Mouse (Mus musculus) limb, embryonic 11.5 days (tissue): ENCODE results near the gene B4galt3. TPM values are rescaled to one million over a fixed set of nuclear protein-coding genes. Genes with fewer than 3 reads are reported as not detected.

Experiments used
- ATAC-seq: fragments of 200-750 bp; cut with Nextera tagmentation; 2 replicates; pipeline ENCODE4 v1.8.0; 2017; ENCODE audit warnings: low read depth; ENCODE audit not compliant: insufficient number of reproducible peaks, low FRiP score, low TSS enrichment
- DNase-seq: peaks from one replicate; pipeline ENCODE4 v3.0.0-alpha.2; 2015; ENCODE audit warnings: low spot score
- H3K27ac ChIP-seq: fragments of 300-500 bp; sonication (generic); replicated peaks from 2 replicates; pipeline ENCODE4 v1.5.1; 2014; ENCODE audit warnings: low read depth, mild to moderate bottlenecking, low read length
- H3K27me3 ChIP-seq: fragments of 300-500 bp; sonication (generic); 2 replicates; pipeline ENCODE4 v1.6.1; 2014; ENCODE audit warnings: mild to moderate bottlenecking, low read length, mixed read lengths; ENCODE audit not compliant: control insufficient read depth, insufficient read depth
- H3K36me3 ChIP-seq: fragments of 300-500 bp; sonication (generic); 2 replicates; pipeline ENCODE4 v1.6.1; 2014; ENCODE audit warnings: mild to moderate bottlenecking, low read length, moderate library complexity, mixed read lengths; ENCODE audit not compliant: control insufficient read depth, insufficient read depth
- H3K4me1 ChIP-seq: fragments of 300-500 bp; sonication (generic); 2 replicates; pipeline ENCODE4 v1.6.1; 2014; ENCODE audit warnings: low read length, mixed read lengths; ENCODE audit not compliant: control insufficient read depth, insufficient read depth
- H3K4me2 ChIP-seq: fragments of 300-500 bp; sonication (generic); 2 replicates; pipeline ENCODE4 v1.6.1; 2014; ENCODE audit warnings: low read depth, mild to moderate bottlenecking, moderate library complexity; ENCODE audit not compliant: severe bottlenecking
- H3K4me3 ChIP-seq: fragments of 300-500 bp; sonication (generic); 2 replicates; pipeline ENCODE4 v1.5.1; 2014; ENCODE audit warnings: low read depth, low read length
- H3K9ac ChIP-seq: fragments of 300-500 bp; sonication (generic); 2 replicates; pipeline ENCODE4 v1.6.1; 2014; ENCODE audit warnings: mild to moderate bottlenecking, low read length
- H3K9me3 ChIP-seq: fragments of 300-500 bp; sonication (generic); 2 replicates; pipeline ENCODE4 v1.6.1; 2016; ENCODE audit warnings: low read length; ENCODE audit not compliant: control insufficient read depth
- WGBS: fragments of 180-500 bp; shearing (Covaris S2); extraction: QIAGEN DNeasy Blood & Tissue Kit; methylation state at CpG from one replicate; pipeline ENCODE4 v1.1.7; 2014; 5-methylcytosine and 5-hydroxymethylcytosine counted together
- polyA plus RNA-seq: library from polyadenylated mRNA; unstranded; fragments of >200 nt; fragmentation: Nextera tagmentation; extraction: Ambion mirVana; gene quantifications from 2 replicates; pipeline ENCODE4 v1.2.1, GENCODE M21; 2014

The B4galt3 gene
- 68.9 and 78.2 TPM in 2 replicates for polyA plus RNA-seq

DNA sequence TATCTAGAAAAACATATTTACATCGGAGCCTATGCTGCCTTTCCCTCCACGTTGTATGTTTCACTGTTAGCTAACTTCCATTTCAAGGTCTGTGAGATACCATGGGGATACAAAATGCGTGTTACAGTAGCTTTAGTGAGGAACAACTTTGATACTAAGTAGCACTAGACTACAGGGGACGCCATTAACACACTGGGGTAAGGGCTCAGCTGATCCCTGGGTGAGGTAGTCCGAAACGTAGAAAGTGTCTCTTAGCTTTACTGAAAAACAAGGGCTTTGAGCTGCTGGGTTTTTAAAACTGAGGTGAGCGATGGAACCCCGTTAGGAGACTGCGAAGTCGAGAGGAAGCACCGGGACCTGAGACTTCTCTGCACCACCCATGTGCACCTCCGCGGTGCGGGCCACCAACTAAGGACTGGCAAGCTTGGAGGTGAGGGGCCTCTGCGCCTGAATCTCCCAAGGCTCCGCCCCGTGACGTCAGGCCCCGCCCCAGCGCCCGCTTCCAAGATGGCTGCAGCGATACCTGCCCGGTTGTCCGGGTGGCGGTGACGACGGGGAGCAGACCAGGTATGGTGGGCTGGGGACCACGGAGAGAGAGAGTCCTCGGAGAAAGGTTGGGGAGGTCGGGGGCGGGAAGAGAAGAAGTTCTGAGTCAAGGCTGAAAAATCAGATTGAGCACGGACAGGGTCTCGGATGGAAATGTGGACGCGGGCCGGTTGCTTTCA, at the start of gene B4galt3:
B4galt3 (plus strand) TSS at position 481 of the 725 bp plus-strand sequence.
- Histone ChIP-seq H3K36me3 (peaks cover 12% of the 10 kb centered on the region; the same call in 1 of the 2 replicates), H3K4me3 (peak within 1 kb of the TSS; percentile 75), H3K27me3 (no peaks in the 10 kb centered on the region), H3K4me2 (peak within 1 kb of the TSS; percentile 91), H3K9me3 (no peaks in the 10 kb centered on the region), H3K27ac (no peak within 1 kb of the TSS; the same call in 1 of the 2 replicates), H3K9ac (peak within 1 kb of the TSS; percentile 72), H3K4me1 (peaks cover 6% of the 10 kb centered on the region)
- DNase-seq, result peak; percentile 97
- WGBS, result 4% methylated on average over 36 of the region's 36 CpGs
- peak; percentile 94 for ATAC-seq

DNA sequence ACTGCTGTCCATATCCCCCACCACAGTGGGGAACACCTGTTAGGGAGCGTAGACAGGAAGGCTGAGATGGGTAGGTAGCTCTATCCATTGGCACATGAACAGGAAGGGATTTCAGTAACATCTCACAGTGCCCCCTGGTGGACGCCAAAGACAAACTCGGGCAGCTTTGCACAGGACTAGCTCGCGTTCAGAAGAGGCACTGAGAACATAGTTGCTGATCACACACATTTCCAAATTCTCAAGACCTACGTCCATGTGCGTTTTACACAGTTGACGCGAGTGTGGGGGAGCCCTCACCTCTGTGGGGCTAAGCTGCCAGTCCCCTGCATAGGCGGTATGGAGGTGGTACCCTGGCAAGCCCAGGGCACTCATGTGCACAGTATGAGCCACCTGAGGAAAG, 49.3 kb upstream of the B4galt3 start:
- DNase-seq (peak; percentile 90), ATAC-seq (no peak)
- 15% methylated on average over 10 of the region's 10 CpGs for WGBS
- peaks cover 7% of the 10 kb centered on the region; the same call in 1 of the 2 replicates for H3K4me1 ChIP-seq
- H3K9ac ChIP-seq, result no peak overlapping the region
- H3K4me2 ChIP-seq, result peak overlapping the region; percentile 79; the same call in 1 of the 2 replicates
- 0 out of 2 replicates have a peak overlapping the region, but pooled peaks have one; percentile 63 for H3K4me3 ChIP-seq
- H3K9me3 ChIP-seq, result no peaks in the 10 kb centered on the region
- H3K36me3 ChIP-seq, result no peaks in the 10 kb centered on the region; the same call in 1 of the 2 replicates
- no peaks in the 10 kb centered on the region for H3K27me3 ChIP-seq
- H3K27ac ChIP-seq, result no peak overlapping the region

DNA sequence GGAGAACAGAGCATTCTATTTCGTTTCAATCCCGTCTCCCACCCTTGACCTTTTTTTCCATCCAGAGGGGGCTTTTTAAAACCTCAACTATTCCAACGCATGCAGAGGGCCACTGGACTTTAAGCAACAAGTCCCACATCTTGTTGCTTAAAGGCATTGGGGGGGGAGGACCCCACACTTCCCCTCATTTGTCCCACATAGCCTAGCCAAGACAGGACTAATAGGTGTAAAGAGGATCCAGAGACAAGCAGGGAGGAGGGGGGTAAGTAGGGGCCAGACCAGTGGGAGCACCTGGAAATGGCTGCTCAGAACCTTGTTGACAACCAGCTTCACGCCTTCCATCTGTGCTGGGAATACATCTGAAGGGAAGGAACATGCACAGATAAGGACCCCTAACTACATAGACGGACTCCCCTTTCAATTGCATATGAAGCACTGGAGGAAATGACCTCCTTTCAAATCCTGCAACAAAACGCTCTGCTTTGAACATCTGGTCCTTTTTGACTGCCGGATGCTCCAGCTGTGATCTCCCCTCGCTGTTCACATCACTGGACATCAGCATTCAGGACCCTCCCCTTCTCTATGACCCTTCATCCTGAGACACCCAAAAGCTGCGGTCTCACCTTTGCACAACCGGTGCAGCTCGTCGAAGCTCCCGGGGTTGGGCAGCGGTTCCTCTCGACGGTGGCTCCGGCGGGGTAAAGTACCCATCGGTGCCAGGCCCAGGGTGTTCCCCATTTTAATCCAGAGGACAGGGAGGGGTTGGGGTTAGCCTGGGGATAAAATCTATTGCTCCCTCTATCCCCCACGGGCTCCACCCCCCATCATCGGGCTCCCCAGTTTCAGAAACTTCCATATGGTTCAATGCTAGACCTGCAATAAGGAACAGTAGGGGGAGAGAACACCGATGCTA, 48.6 kb upstream of the B4galt3 start:
- ATAC-seq (peak; percentile 20), DNase-seq (peak; percentile 25)
- H3K27ac ChIP-seq, result no peak overlapping the region
- peak overlapping the region; percentile 79 for H3K4me2 ChIP-seq
- H3K4me1 ChIP-seq, result peaks cover 7% of the 10 kb centered on the region; the same call in 1 of the 2 replicates
- H3K4me3 ChIP-seq, result peak overlapping the region; percentile 63
- H3K9me3 ChIP-seq, result no peaks in the 10 kb centered on the region
- WGBS, result 9% methylated on average over 22 of the region's 22 CpGs
- no peaks in the 10 kb centered on the region for H3K27me3 ChIP-seq
- no peaks in the 10 kb centered on the region; the same call in 1 of the 2 replicates for H3K36me3 ChIP-seq
- H3K9ac ChIP-seq, result peak overlapping the region; percentile 53

DNA sequence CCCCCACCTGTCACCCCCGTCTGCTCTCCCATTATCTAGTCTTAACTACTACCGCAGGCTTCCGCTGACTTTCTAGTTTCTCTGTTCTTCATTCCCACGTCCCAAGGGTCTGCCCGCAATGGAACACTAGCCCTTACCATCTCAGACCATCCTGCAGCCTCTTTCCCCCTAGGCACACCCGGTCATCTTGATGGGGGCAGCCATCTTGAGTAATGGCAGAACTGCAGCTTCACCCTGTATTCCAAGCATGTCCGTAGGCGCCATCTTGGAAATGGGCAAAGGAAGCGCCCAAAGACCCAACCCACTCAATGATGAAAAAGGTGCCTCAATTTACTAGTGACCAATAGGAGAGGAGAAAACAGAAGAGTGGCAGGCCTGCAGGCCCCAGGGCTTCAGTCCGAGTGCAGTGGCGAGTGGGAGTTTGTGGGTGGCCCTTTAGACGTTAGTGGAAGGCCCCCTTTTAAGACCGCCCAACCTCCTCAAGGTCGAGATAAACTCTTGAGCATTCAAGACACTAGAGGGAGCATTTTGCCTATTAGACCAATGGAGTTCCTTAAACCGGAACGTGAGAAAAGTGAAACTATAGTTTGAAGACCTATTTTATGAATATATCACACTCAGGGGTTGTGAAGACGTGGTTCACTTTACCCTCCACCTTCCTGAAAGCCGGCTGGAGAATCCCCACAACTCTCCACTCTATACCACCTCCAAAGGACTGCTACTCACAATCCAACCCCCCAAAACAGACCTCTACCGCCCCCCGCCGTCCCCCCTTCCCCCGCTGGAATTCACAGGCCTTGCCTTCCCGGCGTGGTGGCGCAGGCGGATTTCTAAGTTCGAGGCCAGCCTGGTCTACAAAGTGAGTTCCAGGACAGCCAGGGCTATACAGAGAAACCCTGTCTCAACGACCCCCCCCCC, 47.6 kb upstream of the B4galt3 start, which contains the start of gene Tomm40l:
Tomm40l (minus strand) TSS at position 277 of the 918 bp plus-strand sequence.
- H3K4me3 ChIP-seq, result peak within 1 kb of the TSS; percentile 63
- DNase-seq (peak; percentile 90), ATAC-seq (peak; percentile 99)
- peaks cover 7% of the 10 kb centered on the region; the same call in 1 of the 2 replicates for H3K4me1 ChIP-seq
- peak within 1 kb of the TSS; percentile 79 for H3K4me2 ChIP-seq
- WGBS, result 2% methylated on average over 28 of the region's 28 CpGs
- H3K9ac ChIP-seq, result peak within 1 kb of the TSS; percentile 53
- H3K27me3 ChIP-seq, result no peaks in the 10 kb centered on the region
- no peak within 1 kb of the TSS for H3K27ac ChIP-seq
- no peaks in the 10 kb centered on the region for H3K9me3 ChIP-seq
- H3K36me3 ChIP-seq, result no peaks in the 10 kb centered on the region; the same call in 1 of the 2 replicates

DNA sequence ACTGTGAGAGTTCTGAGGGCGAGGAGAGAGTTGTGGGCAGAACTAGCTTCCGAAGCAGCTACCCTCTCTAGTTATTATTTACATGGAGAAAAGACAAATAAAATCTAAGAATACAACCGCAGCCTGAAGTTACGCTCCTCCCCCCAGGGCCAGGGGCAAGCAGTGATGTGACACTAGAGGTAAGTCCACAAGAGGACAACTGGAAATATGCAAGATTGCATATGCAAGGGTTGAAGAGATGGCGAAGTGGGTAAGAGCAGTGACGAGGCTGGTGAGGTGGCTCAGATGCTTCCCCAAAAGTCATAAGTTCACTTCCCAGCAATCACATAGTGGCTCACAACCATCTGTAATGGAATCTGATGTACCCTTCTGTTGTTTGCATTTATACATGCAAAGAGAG, 47.0 kb upstream of the B4galt3 start:
- Histone ChIP-seq H3K27ac (no peak overlapping the region), H3K9me3 (no peaks in the 10 kb centered on the region), H3K4me2 (peak overlapping the region; percentile 24; the same call in 1 of the 2 replicates), H3K36me3 (no peaks in the 10 kb centered on the region; the same call in 1 of the 2 replicates), H3K4me3 (peak overlapping the region; percentile 63), H3K27me3 (no peaks in the 10 kb centered on the region), H3K4me1 (peaks cover 7% of the 10 kb centered on the region; the same call in 1 of the 2 replicates), H3K9ac (no peak overlapping the region)
- ATAC-seq (no peak), DNase-seq (no peak)
- WGBS, result 85% methylated on average over 6 of the region's 6 CpGs

DNA sequence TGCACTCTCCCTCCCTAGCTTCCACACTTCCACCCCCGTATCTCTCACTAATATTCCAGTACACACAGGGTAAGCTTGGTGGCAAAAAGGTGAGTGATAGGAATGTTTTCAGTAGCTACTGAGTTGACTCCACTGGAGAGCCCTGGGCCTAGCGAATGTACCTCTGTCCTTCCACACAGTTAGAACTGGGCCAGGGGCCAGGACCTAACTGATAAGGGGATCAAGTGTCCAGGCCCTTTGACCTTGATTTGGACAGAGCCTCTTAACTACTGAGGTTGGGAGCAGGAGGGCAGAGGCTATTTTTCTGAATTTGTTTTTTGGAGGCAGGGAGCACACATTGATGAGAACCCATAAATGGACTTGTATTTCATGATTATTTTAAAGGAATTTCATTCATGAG, 46.3 kb upstream of the B4galt3 start:
- no peak overlapping the region for H3K4me2 ChIP-seq
- ATAC-seq, result no peak
- no peaks in the 10 kb centered on the region for H3K9me3 ChIP-seq
- no peak overlapping the region for H3K4me3 ChIP-seq
- no peak overlapping the region for H3K9ac ChIP-seq
- no peaks in the 10 kb centered on the region for H3K27me3 ChIP-seq
- DNase-seq, result no peak
- no peaks in the 10 kb centered on the region; the same call in 1 of the 2 replicates for H3K36me3 ChIP-seq
- H3K4me1 ChIP-seq, result peaks cover 7% of the 10 kb centered on the region; the same call in 1 of the 2 replicates
- no peak overlapping the region for H3K27ac ChIP-seq
- WGBS, result 73% methylated on average over 2 of the region's 2 CpGs

DNA sequence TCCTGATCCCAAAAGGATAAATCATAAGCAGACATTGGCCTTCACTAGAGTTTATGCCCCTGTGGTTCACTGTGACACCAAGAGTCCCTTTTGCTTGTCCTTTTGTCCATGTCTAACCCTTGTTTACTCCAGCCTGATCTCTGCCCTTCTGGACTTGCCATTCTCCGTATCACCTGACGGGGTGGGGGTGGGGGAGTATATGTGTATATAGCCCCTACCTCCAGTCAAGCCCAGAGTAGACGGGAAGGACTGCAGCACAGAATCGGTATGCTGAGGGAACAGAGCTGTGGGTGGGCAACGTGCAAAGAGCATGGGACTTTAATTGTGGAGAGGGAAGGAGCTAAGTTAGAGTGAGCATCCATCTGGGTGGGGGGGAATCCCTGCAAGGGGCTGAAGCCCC, 45.3 kb upstream of the B4galt3 start, which contains the start of gene Apoa2:
Apoa2 (plus strand) TSS at position 198 of the 400 bp plus-strand sequence.
- no peak within 1 kb of the TSS for H3K9ac ChIP-seq
- no peaks in the 10 kb centered on the region for H3K9me3 ChIP-seq
- ATAC-seq, result no peak
- WGBS, result 74% methylated on average over 5 of the region's 5 CpGs
- H3K4me3 ChIP-seq, result no peak within 1 kb of the TSS
- H3K27me3 ChIP-seq, result no peaks in the 10 kb centered on the region
- no peak within 1 kb of the TSS for H3K27ac ChIP-seq
- H3K4me2 ChIP-seq, result no peak within 1 kb of the TSS
- H3K36me3 ChIP-seq, result no peaks in the 10 kb centered on the region
- peaks cover 9% of the 10 kb centered on the region for H3K4me1 ChIP-seq
- DNase-seq, result no peak
